Mouse (Mus musculus): Measurements from ENCODE around the gene Ccdc184. TPM values are rescaled to one million over a fixed set of nuclear protein-coding genes. Genes with fewer than 3 reads are reported as not detected.

The Ccdc184 gene
- polyA plus RNA-seq, 2 experiments, result not detected

DNA sequence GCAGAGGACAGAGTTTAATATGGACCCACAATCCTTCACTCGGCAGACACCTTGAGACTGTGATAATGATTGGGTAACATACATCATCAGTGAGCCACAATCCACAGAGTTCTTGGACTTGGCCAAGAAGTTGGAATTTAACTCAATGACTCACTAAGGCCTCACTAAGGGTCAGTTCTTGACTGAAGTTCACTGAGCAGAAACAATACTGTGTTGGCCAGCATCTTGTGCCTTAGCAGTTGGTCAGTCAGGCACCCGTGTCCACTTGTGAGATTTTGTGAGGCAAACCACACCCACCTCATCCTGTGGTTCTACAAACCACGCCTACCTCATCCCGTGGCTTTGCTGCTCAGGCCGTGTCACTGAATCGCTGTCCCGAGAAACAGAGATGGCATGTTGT is 42.7 kb downstream of the Ccdc184 start:
- TF ChIP-seq CTCF (IDR thresholded peaks at IDR 0.05; ENCODE audit: low read depth) (no peak), EP300 (IDR thresholded peaks at IDR 0.05; ENCODE audit: low read depth) (no peak)
- no peaks in the 10 kb centered on the region for H3K9me3 ChIP-seq (ENCODE audit: control insufficient read depth, low read length)
- no peak for ATAC-seq (ENCODE audit: insufficient read depth)

DNA sequence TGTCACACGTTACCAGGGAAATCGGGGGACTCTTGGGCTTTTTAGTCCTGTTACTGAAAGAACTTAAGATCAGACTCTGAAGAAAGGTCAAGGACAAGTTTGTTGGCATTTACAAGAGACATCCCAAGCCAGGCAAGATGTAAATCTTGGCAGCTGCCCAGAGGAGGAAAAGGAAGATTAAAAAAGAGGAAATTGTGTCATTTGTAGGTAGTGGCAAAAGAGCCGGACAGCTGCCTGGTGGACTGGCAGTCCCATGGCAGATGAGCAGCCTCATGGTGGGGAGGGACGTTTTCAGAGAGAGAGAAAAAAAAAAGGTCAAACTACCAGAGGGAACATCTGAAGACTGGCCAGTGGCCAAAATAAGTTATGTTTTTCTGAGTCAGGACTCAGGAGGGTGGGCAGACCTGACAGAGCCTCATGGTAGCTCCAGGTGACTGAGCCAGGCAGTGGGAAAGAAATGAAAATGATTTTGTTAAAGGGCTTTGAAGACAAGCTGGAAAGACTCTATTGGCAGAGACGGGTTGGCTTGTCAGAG is 46.4 kb downstream of the Ccdc184 start:
- no peaks in the 10 kb centered on the region for H3K4me1 ChIP-seq (replicated peaks; ENCODE audit: control insufficient read depth in 2 of 2, insufficient read depth in 2 of 2, low read length in 1 of 2)
- no peak overlapping the region for H3K27ac ChIP-seq
- no peaks in the 10 kb centered on the region for H3K9me3 ChIP-seq (ENCODE audit: control insufficient read depth, low read length)
- no peak overlapping the region for H3K4me3 ChIP-seq (ENCODE audit: insufficient read depth in 1 of 2, low read depth in 2 of 2, low read length in 2 of 2)
- H3K9ac ChIP-seq (replicated peaks), result no peak overlapping the region
- DNase-seq (ENCODE audit: low read depth in 3 of 3, low spot score in 3 of 3), result no peak
- WGBS (ENCODE audit: insufficient replicate concordance), result 40% methylated on average over 5 of the region's 5 CpGs
- H3K4me2 ChIP-seq (ENCODE audit: low read depth), result no peak overlapping the region
- ATAC-seq (ENCODE audit: insufficient read depth), result no peak
- H3K27me3 ChIP-seq (ENCODE audit: control insufficient read depth, insufficient read depth, low read length), result no peaks in the 10 kb centered on the region
- TF ChIP-seq EP300 (IDR thresholded peaks at IDR 0.05; ENCODE audit: low read depth) (no peak), CTCF (IDR thresholded peaks at IDR 0.05; ENCODE audit: low read depth) (no peak)
- no peaks in the 10 kb centered on the region for H3K36me3 ChIP-seq (replicated peaks; ENCODE audit: control insufficient read depth, insufficient read depth, low read depth)

More for the DNA sequence above, 42.7 kb downstream of the Ccdc184 start:
- Histone ChIP-seq H3K36me3 (replicated peaks; ENCODE audit: control insufficient read depth, insufficient read depth, low read depth) (no peaks in the 10 kb centered on the region), H3K9ac (replicated peaks) (no peak overlapping the region), H3K27ac (no peak overlapping the region), H3K4me1 (replicated peaks; ENCODE audit: control insufficient read depth in 2 of 2, insufficient read depth in 2 of 2, low read length in 1 of 2) (no peaks in the 10 kb centered on the region), H3K4me2 (ENCODE audit: low read depth) (no peak overlapping the region), H3K4me3 (ENCODE audit: insufficient read depth in 1 of 2, low read depth in 2 of 2, low read length in 2 of 2) (no peak overlapping the region), H3K27me3 (ENCODE audit: control insufficient read depth, insufficient read depth, low read length) (no peaks in the 10 kb centered on the region)
- 47% methylated on average over 7 of the region's 7 CpGs for WGBS (ENCODE audit: insufficient replicate concordance)
- DNase-seq (ENCODE audit: low read depth in 3 of 3, low spot score in 3 of 3), result no peak

DNA sequence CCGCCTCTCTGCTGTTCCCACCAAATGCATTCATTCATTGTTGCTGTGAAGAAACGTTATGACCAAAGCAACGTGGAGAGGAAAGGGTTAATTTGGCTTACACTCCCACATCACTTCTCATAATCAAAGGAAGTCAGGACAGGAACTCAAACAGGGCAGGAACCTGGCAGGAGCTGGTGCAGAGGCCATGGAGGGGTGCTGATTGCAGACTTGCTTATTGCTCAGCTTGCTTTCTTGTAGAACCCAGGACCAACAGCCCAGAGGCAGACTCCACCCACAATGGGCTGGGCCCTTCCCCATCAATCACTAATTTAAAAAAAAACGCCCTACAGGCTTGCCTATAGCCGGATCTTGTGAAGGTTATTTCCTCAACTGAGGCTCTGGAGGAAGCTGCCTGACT is 47.2 kb downstream of the Ccdc184 start:
- no peak for ATAC-seq (ENCODE audit: insufficient read depth)
- WGBS (ENCODE audit: insufficient replicate concordance), result 23% methylated on average over 5 of the region's 5 CpGs
- no peak overlapping the region for H3K27ac ChIP-seq
- H3K36me3 ChIP-seq (replicated peaks; ENCODE audit: control insufficient read depth, insufficient read depth, low read depth), result no peaks in the 10 kb centered on the region
- no peak for DNase-seq (ENCODE audit: low read depth in 3 of 3, low spot score in 3 of 3)
- H3K4me1 ChIP-seq (replicated peaks; ENCODE audit: control insufficient read depth in 2 of 2, insufficient read depth in 2 of 2, low read length in 1 of 2), result no peaks in the 10 kb centered on the region
- H3K9me3 ChIP-seq (ENCODE audit: control insufficient read depth, low read length), result no peaks in the 10 kb centered on the region
- H3K9ac ChIP-seq (replicated peaks), result no peak overlapping the region
- TF ChIP-seq EP300 (IDR thresholded peaks at IDR 0.05; ENCODE audit: low read depth) (no peak), CTCF (IDR thresholded peaks at IDR 0.05; ENCODE audit: low read depth) (no peak)
- no peaks in the 10 kb centered on the region for H3K27me3 ChIP-seq (ENCODE audit: control insufficient read depth, insufficient read depth, low read length)
- H3K4me3 ChIP-seq (ENCODE audit: insufficient read depth in 1 of 2, low read depth in 2 of 2, low read length in 2 of 2), result no peak overlapping the region
- no peak overlapping the region for H3K4me2 ChIP-seq (ENCODE audit: low read depth)

Other genes with a start within 250 kb of the Ccdc184 start
- gene Tmem106c, start 203.0 kb upstream of the Ccdc184 start, polyA plus RNA-seq (2012; rRNA removed), result 10.5 and 10.7 TPM in 2 replicates
- gene Tmem106c, start 203.0 kb upstream of the Ccdc184 start, polyA plus RNA-seq (2014; fragmentation: Nextera tagmentation; extraction: Ambion mirVana), result 13.2 and 14.7 TPM in 2 replicates
- 0.23 and 0.56 TPM in 2 replicates for gene Col2a1, start 162.5 kb upstream of the Ccdc184 start, polyA plus RNA-seq (2012; rRNA removed)
- 0.04 and 0.13 TPM in 2 replicates for gene Col2a1, start 162.5 kb upstream of the Ccdc184 start, polyA plus RNA-seq (2014; fragmentation: Nextera tagmentation; extraction: Ambion mirVana)
- 18.2 and 22.4 TPM in 2 replicates for gene Pfkm, start 74.6 kb upstream of the Ccdc184 start, polyA plus RNA-seq (2012; rRNA removed)
- gene Pfkm, start 74.6 kb upstream of the Ccdc184 start, polyA plus RNA-seq (2014; fragmentation: Nextera tagmentation; extraction: Ambion mirVana), result 19.6 and 20.6 TPM in 2 replicates
- 8.7 and 10.7 TPM in 2 replicates for gene Senp1, start 73.4 kb upstream of the Ccdc184 start, polyA plus RNA-seq (2012; rRNA removed)
- 15.3 and 16.9 TPM in 2 replicates for gene Senp1, start 73.4 kb upstream of the Ccdc184 start, polyA plus RNA-seq (2014; fragmentation: Nextera tagmentation; extraction: Ambion mirVana)
- gene Asb8, start 1.5 kb upstream of the Ccdc184 start, polyA plus RNA-seq (2012; rRNA removed), result 9.7 and 15.1 TPM in 2 replicates
- gene Asb8, start 1.5 kb upstream of the Ccdc184 start, polyA plus RNA-seq (2014; fragmentation: Nextera tagmentation; extraction: Ambion mirVana), result 22.3 and 22.4 TPM in 2 replicates
- not detected in 2 replicates for gene Olfr288, start 28.4 kb downstream of the Ccdc184 start, polyA plus RNA-seq (2012; rRNA removed)
- not detected in 2 replicates for gene Olfr288, start 28.4 kb downstream of the Ccdc184 start, polyA plus RNA-seq (2014; fragmentation: Nextera tagmentation; extraction: Ambion mirVana)
- gene Gm44579, start 53.8 kb downstream of the Ccdc184 start, polyA plus RNA-seq (2012; rRNA removed), result not detected in 2 replicates
- not detected in 2 replicates for gene Gm44579, start 53.8 kb downstream of the Ccdc184 start, polyA plus RNA-seq (2014; fragmentation: Nextera tagmentation; extraction: Ambion mirVana)
- not detected in 2 replicates for gene Olfr287, start 53.9 kb downstream of the Ccdc184 start, polyA plus RNA-seq (2012; rRNA removed)
- not detected in 2 replicates for gene Olfr287, start 53.9 kb downstream of the Ccdc184 start, polyA plus RNA-seq (2014; fragmentation: Nextera tagmentation; extraction: Ambion mirVana)
- not detected in 2 replicates for gene Olfr286, start 67.3 kb downstream of the Ccdc184 start, polyA plus RNA-seq (2012; rRNA removed)
- not detected in 2 replicates for gene Olfr286, start 67.3 kb downstream of the Ccdc184 start, polyA plus RNA-seq (2014; fragmentation: Nextera tagmentation; extraction: Ambion mirVana)
- gene H1fnt, start 90.1 kb downstream of the Ccdc184 start, polyA plus RNA-seq (2012; rRNA removed), result not detected in 2 replicates
- not detected in 2 replicates for gene H1fnt, start 90.1 kb downstream of the Ccdc184 start, polyA plus RNA-seq (2014; fragmentation: Nextera tagmentation; extraction: Ambion mirVana)
- gene Zfp641, start 129.0 kb downstream of the Ccdc184 start, polyA plus RNA-seq (2012; rRNA removed), result 0.03 and 0.11 TPM in 2 replicates
- 0.08 and 0.09 TPM in 2 replicates for gene Zfp641, start 129.0 kb downstream of the Ccdc184 start, polyA plus RNA-seq (2014; fragmentation: Nextera tagmentation; extraction: Ambion mirVana)
- not detected in 2 replicates for gene Olfr285, start 150.2 kb downstream of the Ccdc184 start, polyA plus RNA-seq (2012; rRNA removed)
- gene Olfr285, start 150.2 kb downstream of the Ccdc184 start, polyA plus RNA-seq (2014; fragmentation: Nextera tagmentation; extraction: Ambion mirVana), result not detected in 2 replicates
- gene Olfr284, start 173.8 kb downstream of the Ccdc184 start, polyA plus RNA-seq (2012; rRNA removed), result not detected in 2 replicates
- not detected in 2 replicates for gene Olfr284, start 173.8 kb downstream of the Ccdc184 start, polyA plus RNA-seq (2014; fragmentation: Nextera tagmentation; extraction: Ambion mirVana)
- not detected in 2 replicates for gene Olfr283, start 213.8 kb downstream of the Ccdc184 start, polyA plus RNA-seq (2012; rRNA removed)
- gene Olfr283, start 213.8 kb downstream of the Ccdc184 start, polyA plus RNA-seq (2014; fragmentation: Nextera tagmentation; extraction: Ambion mirVana), result not detected in 2 replicates